Mouse (Mus musculus): ENCODE data around the gene Tex264. TPM values are rescaled to one million over a fixed set of nuclear protein-coding genes. Genes with fewer than 3 reads are reported as not detected.
"Not testable (repeated sequence)": the region's sequence is repeated elsewhere in the genome, so short reads cannot be mapped to it uniquely, and the experiment has no call there.

Gene Tex264
- polyA plus RNA-seq, 2 experiments: 56.8 to 63.9 TPM

DNA sequence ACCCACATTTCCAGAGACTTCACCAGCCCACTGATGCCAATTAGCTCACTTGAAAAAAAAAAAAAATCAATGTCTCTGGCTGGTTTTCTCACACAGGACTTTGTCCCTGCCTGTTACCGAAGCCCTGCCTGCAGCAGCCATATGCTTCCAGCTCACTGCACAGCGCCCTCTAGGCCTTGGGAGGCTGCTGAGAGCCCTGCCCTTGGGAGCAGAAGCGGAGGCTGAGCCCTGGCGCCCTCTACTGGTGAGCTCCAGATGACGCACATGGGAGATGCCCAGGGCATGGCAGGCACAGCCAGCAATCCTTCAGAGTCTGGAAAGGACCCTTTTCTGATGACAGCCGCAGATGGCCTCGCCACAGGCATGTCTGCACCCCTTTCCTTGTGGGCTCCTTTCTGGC, 42.6 kb downstream of the Tex264 start:
- DNase-seq (ENCODE audit: low spot score): peak; percentile 25
- WGBS: 31% methylated on average over 7 of the region's 7 CpGs

DNA sequence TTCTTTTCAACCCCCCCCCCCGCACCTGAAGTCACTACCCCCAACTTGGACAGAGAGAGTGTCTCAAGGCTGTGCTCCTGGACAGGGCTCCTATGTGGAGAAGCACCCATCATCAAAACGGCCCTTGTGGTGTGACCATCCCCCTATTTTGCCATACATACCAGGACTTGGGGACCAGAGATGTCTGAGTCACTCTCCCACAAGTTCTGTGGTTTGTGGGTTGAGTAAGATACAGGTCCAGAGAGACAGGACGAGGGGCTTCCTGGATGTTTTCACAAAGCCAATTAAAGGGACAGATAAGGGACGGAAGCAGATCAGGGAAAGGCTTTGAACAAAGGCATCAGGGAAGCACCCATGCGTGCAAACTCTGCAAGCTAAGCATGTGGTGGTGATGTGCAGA, 44.4 kb downstream of the Tex264 start:
- H3K27me3 ChIP-seq (ENCODE audit: control insufficient read depth, insufficient read depth, low read length): no peaks in the 10 kb centered on the region
- 62% methylated on average over 5 of the region's 5 CpGs for WGBS
- H3K9me3 ChIP-seq (ENCODE audit: control insufficient read depth, low read length): no peaks in the 10 kb centered on the region
- no peak for ATAC-seq (ENCODE audit: low FRiP score, low read depth)
- TF ChIP-seq POLR2A (IDR thresholded peaks at IDR 0.05; ENCODE audit: borderline replicate concordance, extremely low read depth, insufficient read depth, insufficient read length): no peak
- H3K4me1 ChIP-seq (ENCODE audit: control insufficient read depth, insufficient read depth, low read length): no peaks in the 10 kb centered on the region
- H3K4me3 ChIP-seq (replicated peaks; ENCODE audit: low read length): no peak overlapping the region
- H3K36me3 ChIP-seq (ENCODE audit: control insufficient read depth, insufficient read depth, low read length): no peaks in the 10 kb centered on the region
- no peak overlapping the region for H3K4me2 ChIP-seq (replicated peaks; ENCODE audit: low read depth, low read length, severe bottlenecking)
- H3K27ac ChIP-seq (replicated peaks; ENCODE audit: low read depth, low read length): no peak overlapping the region
- H3K9ac ChIP-seq (ENCODE audit: low read depth, low read length, severe bottlenecking): no peak overlapping the region
- DNase-seq (ENCODE audit: low spot score): no peak

More for the DNA sequence above, 42.6 kb downstream of the Tex264 start:
- ATAC-seq (ENCODE audit: low FRiP score, low read depth): no peak
- H3K4me2 ChIP-seq (replicated peaks; ENCODE audit: low read depth, low read length, severe bottlenecking): no peak overlapping the region
- TF ChIP-seq POLR2A (IDR thresholded peaks at IDR 0.05; ENCODE audit: borderline replicate concordance, extremely low read depth, insufficient read depth, insufficient read length): no peak
- H3K4me3 ChIP-seq (replicated peaks; ENCODE audit: low read length): no peak overlapping the region
- no peaks in the 10 kb centered on the region for H3K9me3 ChIP-seq (ENCODE audit: control insufficient read depth, low read length)
- H3K27me3 ChIP-seq (ENCODE audit: control insufficient read depth, insufficient read depth, low read length): no peaks in the 10 kb centered on the region
- no peak overlapping the region for H3K27ac ChIP-seq (replicated peaks; ENCODE audit: low read depth, low read length)
- no peak overlapping the region for H3K9ac ChIP-seq (ENCODE audit: low read depth, low read length, severe bottlenecking)
- no peaks in the 10 kb centered on the region for H3K4me1 ChIP-seq (ENCODE audit: control insufficient read depth, insufficient read depth, low read length)
- H3K36me3 ChIP-seq (ENCODE audit: control insufficient read depth, insufficient read depth, low read length): no peaks in the 10 kb centered on the region

DNA sequence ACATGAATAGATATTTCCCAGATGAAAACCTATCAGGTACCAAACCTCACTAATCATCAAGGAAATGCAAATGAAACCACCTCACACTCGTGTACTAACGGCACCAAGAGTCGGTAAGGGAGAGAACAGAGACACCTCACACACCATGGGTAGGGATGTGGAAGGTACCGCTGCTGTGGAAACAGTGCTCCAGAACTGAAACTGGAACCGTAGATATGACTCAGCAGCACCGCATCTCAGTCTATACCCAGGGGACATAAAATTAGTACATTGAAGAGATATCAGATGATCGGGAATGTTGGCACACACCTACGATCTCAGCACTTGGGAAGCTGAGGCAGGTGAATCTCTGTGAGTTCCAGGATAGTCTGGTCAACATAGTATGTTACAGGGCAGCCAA, 47.6 kb downstream of the Tex264 start:
- no peak overlapping the region for H3K27ac ChIP-seq (replicated peaks; ENCODE audit: low read depth, low read length)
- no peaks in the 10 kb centered on the region for H3K27me3 ChIP-seq (ENCODE audit: control insufficient read depth, insufficient read depth, low read length)
- 92% methylated on average over 8 of the region's 8 CpGs for WGBS
- DNase-seq (ENCODE audit: low spot score) (no peak), ATAC-seq (ENCODE audit: low FRiP score, low read depth) (no peak)
- H3K4me1 ChIP-seq (ENCODE audit: control insufficient read depth, insufficient read depth, low read length): no peaks in the 10 kb centered on the region
- H3K36me3 ChIP-seq (ENCODE audit: control insufficient read depth, insufficient read depth, low read length): no peaks in the 10 kb centered on the region
- no peak for TF ChIP-seq POLR2A (IDR thresholded peaks at IDR 0.05; ENCODE audit: borderline replicate concordance, extremely low read depth, insufficient read depth, insufficient read length)
- H3K9ac ChIP-seq (ENCODE audit: low read depth, low read length, severe bottlenecking): no peak overlapping the region
- no peak overlapping the region for H3K4me2 ChIP-seq (replicated peaks; ENCODE audit: low read depth, low read length, severe bottlenecking)
- H3K4me3 ChIP-seq (replicated peaks; ENCODE audit: low read length): no peak overlapping the region
- no peaks in the 10 kb centered on the region for H3K9me3 ChIP-seq (ENCODE audit: control insufficient read depth, low read length)

DNA sequence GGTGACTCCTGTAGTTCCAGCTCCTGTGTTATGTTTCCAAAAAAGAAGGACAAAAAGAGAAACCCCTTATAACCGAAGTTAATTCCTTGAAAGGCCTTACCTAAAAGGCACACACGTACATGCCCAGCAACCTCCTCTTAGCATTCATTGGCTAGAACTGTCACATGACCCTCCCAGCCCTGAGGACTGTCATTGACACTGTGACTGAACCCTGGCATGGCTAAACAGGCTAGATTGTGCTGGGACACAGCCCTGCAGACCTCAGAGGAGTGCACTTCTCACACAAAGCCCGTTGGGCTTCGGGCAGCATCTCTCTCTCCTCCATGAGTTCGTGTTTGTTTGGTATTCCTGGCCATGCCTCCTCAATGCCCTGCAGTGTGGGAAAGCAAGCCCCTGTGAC, 53.5 kb downstream of the Tex264 start:
- no peaks in the 10 kb centered on the region for H3K27me3 ChIP-seq (ENCODE audit: control insufficient read depth, insufficient read depth, low read length)
- no peak overlapping the region for H3K27ac ChIP-seq (replicated peaks; ENCODE audit: low read depth, low read length)
- H3K9me3 ChIP-seq (ENCODE audit: control insufficient read depth, low read length): no peaks in the 10 kb centered on the region
- no peak overlapping the region for H3K4me2 ChIP-seq (replicated peaks; ENCODE audit: low read depth, low read length, severe bottlenecking)
- ATAC-seq (ENCODE audit: low FRiP score, low read depth) (no peak), DNase-seq (ENCODE audit: low spot score) (no peak)
- no peak for TF ChIP-seq POLR2A (IDR thresholded peaks at IDR 0.05; ENCODE audit: borderline replicate concordance, extremely low read depth, insufficient read depth, insufficient read length)
- H3K4me3 ChIP-seq (replicated peaks; ENCODE audit: low read length): no peak overlapping the region
- H3K4me1 ChIP-seq (ENCODE audit: control insufficient read depth, insufficient read depth, low read length): no peaks in the 10 kb centered on the region
- H3K9ac ChIP-seq (ENCODE audit: low read depth, low read length, severe bottlenecking): no peak overlapping the region
- WGBS: 73% methylated on average over 5 of the region's 5 CpGs
- H3K36me3 ChIP-seq (ENCODE audit: control insufficient read depth, insufficient read depth, low read length): no peaks in the 10 kb centered on the region

DNA sequence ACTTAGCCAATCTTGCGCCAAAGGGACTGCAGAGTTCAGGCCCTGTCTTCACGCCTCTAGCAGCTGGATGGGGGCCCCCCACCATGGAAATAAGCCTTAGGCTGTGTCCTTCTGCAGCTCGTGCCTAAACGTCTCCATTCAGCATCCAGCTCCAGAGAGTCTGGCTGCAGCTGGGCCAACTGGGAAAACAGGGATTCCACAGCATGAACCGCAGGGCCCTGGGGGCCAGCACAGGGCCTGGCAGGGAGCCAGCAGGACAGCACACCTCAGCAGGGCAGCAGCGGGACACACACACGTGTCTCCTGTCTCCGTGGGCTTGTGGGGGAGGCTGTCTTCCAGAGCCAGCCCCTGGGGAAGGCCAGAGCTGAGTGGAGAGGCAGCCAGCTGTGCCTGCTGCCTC, 57.9 kb downstream of the Tex264 start:
- peak; percentile 15; the same call in 1 of the 2 replicates for ATAC-seq (ENCODE audit: low FRiP score, low read depth)
- not testable (repeated sequence) for H3K4me1 ChIP-seq (ENCODE audit: control insufficient read depth, insufficient read depth, low read length); DNase-seq (ENCODE audit: low spot score); H3K27ac ChIP-seq (replicated peaks; ENCODE audit: low read depth, low read length); H3K9me3 ChIP-seq (ENCODE audit: control insufficient read depth, low read length); H3K27me3 ChIP-seq (ENCODE audit: control insufficient read depth, insufficient read depth, low read length); H3K4me3 ChIP-seq (replicated peaks; ENCODE audit: low read length); H3K4me2 ChIP-seq (replicated peaks; ENCODE audit: low read depth, low read length, severe bottlenecking); H3K9ac ChIP-seq (ENCODE audit: low read depth, low read length, severe bottlenecking); H3K36me3 ChIP-seq (ENCODE audit: control insufficient read depth, insufficient read depth, low read length)
- WGBS: 24% methylated on average over 8 of the region's 8 CpGs

DNA sequence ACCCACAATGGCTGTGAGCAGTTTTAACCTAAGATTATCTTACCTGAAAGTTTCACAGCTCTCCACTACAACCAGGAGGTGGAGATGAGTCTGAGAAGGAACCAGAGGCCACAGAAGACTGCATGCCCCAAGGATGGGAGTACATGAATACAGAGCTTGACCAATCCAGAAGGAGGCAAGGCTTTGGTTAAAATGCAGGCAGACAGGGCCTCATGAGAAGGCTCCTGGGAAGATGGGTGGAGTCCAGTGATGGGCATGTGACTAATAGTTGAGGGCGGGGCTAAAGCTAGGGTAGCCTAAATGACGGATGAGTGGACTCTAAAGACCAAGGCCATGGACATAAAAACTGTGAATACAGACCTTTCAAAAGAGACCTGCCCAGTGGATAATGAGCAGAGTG, 59.4 kb downstream of the Tex264 start, which contains the start of gene Iqcf6:
Iqcf6 (plus strand) TSS at position 301 of the 400 bp plus-strand sequence.
- Histone ChIP-seq H3K9me3 (ENCODE audit: control insufficient read depth, low read length) (no peaks in the 10 kb centered on the region), H3K36me3 (ENCODE audit: control insufficient read depth, insufficient read depth, low read length) (no peaks in the 10 kb centered on the region), H3K4me1 (ENCODE audit: control insufficient read depth, insufficient read depth, low read length) (no peaks in the 10 kb centered on the region), H3K4me2 (replicated peaks; ENCODE audit: low read depth, low read length, severe bottlenecking) (no peak within 1 kb of the TSS), H3K27me3 (ENCODE audit: control insufficient read depth, insufficient read depth, low read length) (no peaks in the 10 kb centered on the region), H3K27ac (replicated peaks; ENCODE audit: low read depth, low read length) (no peak within 1 kb of the TSS), H3K9ac (ENCODE audit: low read depth, low read length, severe bottlenecking) (no peak within 1 kb of the TSS), H3K4me3 (replicated peaks; ENCODE audit: low read length) (no peak within 1 kb of the TSS)
- 76% methylated on average over 2 of the region's 2 CpGs for WGBS
- TF ChIP-seq POLR2A (IDR thresholded peaks at IDR 0.05; ENCODE audit: borderline replicate concordance, extremely low read depth, insufficient read depth, insufficient read length): no peak
- DNase-seq (ENCODE audit: low spot score): no peak
- no peak for ATAC-seq (ENCODE audit: low FRiP score, low read depth)
